Mouse (Mus musculus) kidney, embryonic 15.5 days (tissue): ENCODE measurements around the gene Gm49510. TPM values are rescaled to one million over a fixed set of nuclear protein-coding genes. Genes with fewer than 3 reads are reported as not detected.

Experiments used
- ATAC-seq: fragments of 200-750 bp; cut with Nextera tagmentation; replicated peaks from 2 replicates; pipeline ENCODE4 v1.8.0; 2017; ENCODE audit warnings: moderate TSS enrichment; ENCODE audit not compliant: low FRiP score
- H3K27ac ChIP-seq: fragments of 300-500 bp; sonication (generic); 2 replicates; pipeline ENCODE4 v1.5.1; 2015; ENCODE audit warnings: mild to moderate bottlenecking, inconsistent platforms
- H3K27me3 ChIP-seq: fragments of 300-500 bp; sonication (generic); 2 replicates; pipeline ENCODE4 v1.6.1; 2015; ENCODE audit warnings: inconsistent platforms
- H3K36me3 ChIP-seq: fragments of 300-500 bp; sonication (generic); 2 replicates; pipeline ENCODE4 v1.6.1; 2015; ENCODE audit warnings: inconsistent platforms
- H3K4me1 ChIP-seq: fragments of 300-500 bp; sonication (generic); 2 replicates; pipeline ENCODE4 v1.6.1; 2015; ENCODE audit warnings: inconsistent platforms
- H3K4me2 ChIP-seq: fragments of 300-500 bp; sonication (generic); 2 replicates; pipeline ENCODE4 v1.6.1; 2015; ENCODE audit warnings: moderate library complexity, mild to moderate bottlenecking, inconsistent platforms
- H3K4me3 ChIP-seq: fragments of 300-500 bp; sonication (generic); replicated peaks from 2 replicates; pipeline ENCODE4 v1.5.1; 2015; ENCODE audit warnings: mild to moderate bottlenecking, inconsistent platforms
- H3K9ac ChIP-seq: fragments of 300-500 bp; sonication (generic); 2 replicates; pipeline ENCODE4 v1.6.1; 2015; ENCODE audit warnings: mild to moderate bottlenecking, inconsistent platforms
- H3K9me3 ChIP-seq: fragments of 300-500 bp; sonication (generic); replicated peaks from 2 replicates; pipeline ENCODE4 v1.6.1; 2016; ENCODE audit warnings: inconsistent platforms
- WGBS: fragments of 180-500 bp; shearing (Covaris S2); methylation state at CpG from one replicate; pipeline ENCODE4 v1.1.7; 2015; ENCODE audit warnings: mixed read lengths; 5-methylcytosine and 5-hydroxymethylcytosine counted together
- polyA plus RNA-seq: library from polyadenylated mRNA; unstranded; fragments of >200 nt; fragmentation: Nextera tagmentation; extraction: Ambion mirVana; gene quantifications from 2 replicates; pipeline ENCODE4 v1.2.1, GENCODE M21; 2015

Gm49510 gene
- polyA plus RNA-seq, 1 experiment from 2014 or later, result 0.60 TPM

- Histone ChIP-seq H3K9me3 (no peaks in the 10 kb centered on the region), H3K9ac (no peak overlapping the region), H3K27ac (no peak overlapping the region), H3K4me2 (no peak overlapping the region), H3K4me3 (no peak overlapping the region), H3K36me3 (peaks cover 70% of the 10 kb centered on the region), H3K27me3 (no peaks in the 10 kb centered on the region), H3K4me1 (peaks cover 19% of the 10 kb centered on the region)
- 87% methylated on average over 3 of the region's 3 CpGs for WGBS
- ATAC-seq, result no peak
Measured at GRCm38 (mm10) chr15:78881828-78882227, 17.6 kb upstream of the Gm49510 start.

- no peak overlapping the region for H3K9ac ChIP-seq
- WGBS, result 29% methylated on average over 13 of the region's 13 CpGs
- H3K27ac ChIP-seq, result peak overlapping the region; percentile 51; the same call in 1 of the 2 replicates
- peaks cover 93% of the 10 kb centered on the region for H3K36me3 ChIP-seq
- H3K27me3 ChIP-seq, result no peaks in the 10 kb centered on the region
- no peak overlapping the region for H3K4me3 ChIP-seq
- H3K9me3 ChIP-seq, result no peaks in the 10 kb centered on the region
- H3K4me1 ChIP-seq, result peaks cover 42% of the 10 kb centered on the region
- peak; percentile 47; the same call in 1 of the 2 replicates for ATAC-seq
- 0 out of 2 replicates have a peak overlapping the region, but pooled peaks have one; percentile 7 for H3K4me2 ChIP-seq
Measured at GRCm38 (mm10) chr15:78889401-78889853, 10.0 kb upstream of the Gm49510 start.

DNA sequence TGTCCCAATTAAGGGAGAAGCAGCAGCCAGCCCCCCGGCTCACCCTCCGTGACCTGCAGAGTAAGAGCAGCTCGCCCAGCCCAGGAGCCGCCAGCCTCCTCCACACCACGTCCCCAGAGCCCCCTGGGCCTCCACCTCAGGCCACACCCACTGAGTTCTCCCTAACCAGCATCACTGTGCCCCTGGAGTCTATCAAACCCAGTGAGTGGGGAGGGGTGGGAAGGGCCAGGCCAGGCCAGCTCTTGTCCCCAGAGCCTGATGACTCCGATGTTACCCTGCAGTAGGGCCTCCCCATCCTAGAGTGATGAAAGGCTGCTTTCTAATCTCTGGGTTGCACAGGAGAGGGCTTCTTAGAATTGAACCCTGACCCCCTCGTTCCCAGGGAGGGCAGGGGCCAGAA is 7.0 kb upstream of the Gm49510 start:
- Histone ChIP-seq H3K4me2 (no peak overlapping the region), H3K4me1 (peaks cover 70% of the 10 kb centered on the region), H3K27me3 (no peaks in the 10 kb centered on the region), H3K27ac (peak overlapping the region; percentile 67; the same call in 1 of the 2 replicates), H3K36me3 (peaks cover 65% of the 10 kb centered on the region), H3K4me3 (no peak overlapping the region), H3K9me3 (no peaks in the 10 kb centered on the region), H3K9ac (0 out of 2 replicates have a peak overlapping the region, but pooled peaks have one; percentile 14)
- 23% methylated on average over 7 of the region's 7 CpGs for WGBS
- ATAC-seq, result 0 out of 2 replicates have a peak, but pooled peaks have one; percentile 30

GRCm38 (mm10) chr15:78894726-78895125 is 4.7 kb upstream of the Gm49510 start:
- Histone ChIP-seq H3K4me1 (peaks cover 78% of the 10 kb centered on the region), H3K4me3 (no peak overlapping the region), H3K9me3 (no peaks in the 10 kb centered on the region), H3K27ac (peak overlapping the region; percentile 67), H3K27me3 (no peaks in the 10 kb centered on the region), H3K9ac (no peak overlapping the region), H3K4me2 (no peak overlapping the region), H3K36me3 (peaks cover 42% of the 10 kb centered on the region)
- ATAC-seq, result no peak
- 61% methylated on average over 13 of the region's 13 CpGs for WGBS

DNA sequence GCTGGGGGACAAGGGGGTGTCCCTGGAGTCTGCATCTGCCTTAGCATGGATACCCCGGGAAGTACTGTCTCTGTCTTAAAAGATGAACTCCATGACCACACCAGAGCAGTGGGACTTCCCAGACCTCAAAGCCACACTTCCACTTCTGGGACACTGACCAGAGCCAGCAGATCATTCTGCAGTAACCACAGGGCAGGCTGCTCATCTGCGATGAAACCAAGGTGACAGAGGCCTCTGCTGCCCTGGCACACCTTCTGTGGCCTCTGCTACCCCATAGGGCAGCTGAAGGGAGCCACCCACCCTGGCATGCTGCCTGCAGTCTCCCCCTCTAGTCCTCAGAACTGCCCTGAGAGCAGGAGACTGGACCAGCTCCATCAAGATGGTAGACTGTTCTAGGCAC is 3.7 kb upstream of the Gm49510 start:
- Histone ChIP-seq H3K27me3 (no peaks in the 10 kb centered on the region), H3K27ac (peak overlapping the region; percentile 67; the same call in 1 of the 2 replicates), H3K4me2 (no peak overlapping the region), H3K4me3 (no peak overlapping the region), H3K9me3 (no peaks in the 10 kb centered on the region), H3K4me1 (peaks cover 84% of the 10 kb centered on the region), H3K9ac (no peak overlapping the region), H3K36me3 (peaks cover 32% of the 10 kb centered on the region)
- 90% methylated on average over 2 of the region's 2 CpGs for WGBS
- no peak for ATAC-seq

DNA sequence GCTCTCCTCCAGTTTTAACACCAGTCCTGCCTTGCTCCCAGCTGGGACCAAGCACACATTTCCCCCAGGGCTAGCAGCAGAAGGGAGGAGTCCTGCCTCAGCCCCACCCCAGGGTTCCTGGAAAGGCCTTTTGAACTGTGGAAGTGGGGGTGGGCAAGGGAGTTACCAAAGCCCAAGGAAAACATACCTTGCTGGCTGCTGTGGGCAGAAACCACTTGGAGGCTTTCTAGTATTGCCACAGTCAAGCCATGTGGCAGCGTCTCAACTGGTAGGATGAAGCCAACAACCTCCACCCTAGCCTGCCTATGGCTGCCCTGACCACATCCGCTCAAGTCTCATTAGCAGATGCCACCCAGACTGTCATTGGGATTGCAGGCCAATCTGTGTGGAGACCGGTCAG is 3.3 kb upstream of the Gm49510 start:
- H3K4me3 ChIP-seq, result no peak overlapping the region
- H3K4me1 ChIP-seq, result peaks cover 88% of the 10 kb centered on the region
- no peaks in the 10 kb centered on the region for H3K9me3 ChIP-seq
- H3K9ac ChIP-seq, result no peak overlapping the region
- peaks cover 28% of the 10 kb centered on the region for H3K36me3 ChIP-seq
- no peak for ATAC-seq
- H3K27me3 ChIP-seq, result no peaks in the 10 kb centered on the region
- 70% methylated on average over 3 of the region's 3 CpGs for WGBS
- no peak overlapping the region for H3K27ac ChIP-seq
- H3K4me2 ChIP-seq, result no peak overlapping the region

GRCm38 (mm10) chr15:78897488-78897887 is 2.0 kb upstream of the Gm49510 start:
- Histone ChIP-seq H3K9me3 (no peaks in the 10 kb centered on the region), H3K27me3 (no peaks in the 10 kb centered on the region), H3K4me2 (no peak overlapping the region), H3K9ac (no peak overlapping the region), H3K36me3 (peaks cover 22% of the 10 kb centered on the region), H3K27ac (peak overlapping the region; percentile 24; the same call in 1 of the 2 replicates), H3K4me1 (peaks cover 87% of the 10 kb centered on the region), H3K4me3 (no peak overlapping the region)
- ATAC-seq, result no peak
- 91% methylated on average over 4 of the region's 4 CpGs for WGBS

DNA sequence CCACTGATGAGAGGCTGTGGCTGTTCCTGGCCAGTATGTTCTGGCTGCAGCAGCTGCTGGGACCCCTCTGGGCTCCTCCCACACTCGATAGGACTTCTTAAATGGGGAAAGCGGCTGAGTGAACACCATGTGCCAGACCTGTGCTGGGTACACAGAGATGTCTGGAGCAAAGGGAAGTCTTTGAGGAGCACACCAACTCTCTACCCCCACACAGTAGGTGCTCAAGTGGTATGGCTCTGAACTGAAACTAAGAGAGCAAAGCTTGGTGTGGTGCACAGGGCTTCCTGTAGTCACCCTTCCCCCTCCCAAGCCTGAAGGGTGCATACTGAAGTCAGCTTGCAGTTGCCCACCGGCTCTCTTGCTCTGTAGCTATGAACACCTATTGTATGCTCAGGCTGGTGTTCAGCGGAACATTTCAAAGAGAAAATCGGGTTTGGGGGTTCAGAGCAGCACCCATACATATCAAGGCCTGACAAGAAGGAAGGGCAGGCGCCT is 913 bp upstream of the Gm49510 start:
- 46% methylated on average over 6 of the region's 6 CpGs for WGBS
- Histone ChIP-seq H3K27me3 (no peaks in the 10 kb centered on the region), H3K4me1 (peaks cover 84% of the 10 kb centered on the region), H3K4me3 (peak overlapping the region; percentile 63), H3K9ac (no peak overlapping the region; the same call in 1 of the 2 replicates), H3K4me2 (peak overlapping the region; percentile 77), H3K36me3 (peaks cover 21% of the 10 kb centered on the region), H3K27ac (peak overlapping the region; percentile 63), H3K9me3 (no peaks in the 10 kb centered on the region)
- no peak for ATAC-seq

GRCm38 (mm10) chr15:78899740-78900584 is 495 bp downstream of the Gm49510 start, which contains the start of gene Sh3bp1:
TSS of gene Sh3bp1 (plus strand) at chr15:78899768.
- Histone ChIP-seq H3K9me3 (no peaks in the 10 kb centered on the region), H3K9ac (peak within 1 kb of the TSS; percentile 61), H3K4me1 (peaks cover 70% of the 10 kb centered on the region), H3K4me2 (peak within 1 kb of the TSS; percentile 77), H3K27ac (peak within 1 kb of the TSS; percentile 63), H3K4me3 (peak within 1 kb of the TSS; percentile 63), H3K27me3 (no peaks in the 10 kb centered on the region), H3K36me3 (peaks cover 31% of the 10 kb centered on the region)
- ATAC-seq, result 0 out of 2 replicates have a peak, but pooled peaks have one; percentile 52
- 2% methylated on average over 47 of the region's 47 CpGs for WGBS

GRCm38 (mm10) chr15:78900585-78901421 is 1.3 kb downstream of the Gm49510 start:
- peak overlapping the region; percentile 77 for H3K4me2 ChIP-seq
- 14% methylated on average over 18 of the region's 18 CpGs for WGBS
- H3K4me3 ChIP-seq, result peak overlapping the region; percentile 63
- ATAC-seq, result no peak
- H3K36me3 ChIP-seq, result peaks cover 38% of the 10 kb centered on the region
- peak overlapping the region; percentile 63 for H3K27ac ChIP-seq
- no peaks in the 10 kb centered on the region for H3K9me3 ChIP-seq
- peak overlapping the region; percentile 61 for H3K9ac ChIP-seq
- no peaks in the 10 kb centered on the region for H3K27me3 ChIP-seq
- peaks cover 62% of the 10 kb centered on the region for H3K4me1 ChIP-seq

DNA sequence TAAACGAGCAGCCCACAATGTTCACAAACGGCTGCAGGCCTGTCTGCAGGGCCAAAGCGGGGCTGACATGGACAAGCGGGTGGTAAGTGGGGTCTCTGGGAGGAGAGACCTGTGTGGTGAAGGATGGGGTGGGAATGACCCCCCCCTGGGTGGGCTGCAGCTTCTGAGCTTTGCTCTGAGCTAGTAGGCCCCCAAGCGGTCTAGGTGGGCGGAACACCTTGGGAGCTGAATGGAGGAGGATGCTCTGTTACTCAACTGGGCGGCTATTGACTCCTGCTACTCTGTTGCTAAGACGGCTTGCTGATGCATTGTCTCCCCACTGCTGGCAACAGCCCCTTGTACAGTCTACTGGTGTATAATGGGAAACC is 1.9 kb downstream of the Gm49510 start:
- Histone ChIP-seq H3K36me3 (peaks cover 44% of the 10 kb centered on the region), H3K9ac (peak overlapping the region; percentile 61; the same call in 1 of the 2 replicates), H3K27me3 (no peaks in the 10 kb centered on the region), H3K4me2 (peak overlapping the region; percentile 77), H3K4me1 (peaks cover 56% of the 10 kb centered on the region), H3K9me3 (no peaks in the 10 kb centered on the region), H3K4me3 (peak overlapping the region; percentile 63), H3K27ac (peak overlapping the region; percentile 63; the same call in 1 of the 2 replicates)
- ATAC-seq, result no peak
- 54% methylated on average over 8 of the region's 8 CpGs for WGBS
